Mouse (Mus musculus) lung, adult 2 months (tissue): ENCODE measurements around the gene Zscan20. TPM values are rescaled to one million over a fixed set of nuclear protein-coding genes. Genes with fewer than 3 reads are reported as not detected.
"Not testable (repeated sequence)": the region's sequence is repeated elsewhere in the genome, so short reads cannot be mapped to it uniquely, and the experiment has no call there.

Experiments used
- DNase-seq: peaks from one replicate; pipeline ENCODE4 v3.0.0; 2022
- H3K4me1 ChIP-seq: fragments of 200-500 bp; 2 replicates; pipeline ENCODE4 v1.6.1; 2011; ENCODE audit warnings: low read length; ENCODE audit not compliant: control insufficient read depth, insufficient read depth
- H3K4me3 ChIP-seq: fragments of 200-500 bp; replicated peaks from 2 replicates; pipeline ENCODE3; 2011; ENCODE audit warnings: low read depth, mild to moderate bottlenecking, control low read depth, low read length; ENCODE audit errors: extremely low read depth
- CTCF ChIP-seq: fragments of 200-500 bp; IDR thresholded peaks from 2 replicates; pipeline ENCODE4 v1.5.1; 2011; ENCODE audit warnings: mild to moderate bottlenecking, low read length, control low read depth; ENCODE audit not compliant: insufficient read depth
- POLR2A ChIP-seq: fragments of 200-500 bp; IDR thresholded peaks from 2 replicates; pipeline ENCODE4 v1.6.1; 2011; ENCODE audit warnings: low read depth, mild to moderate bottlenecking, control low read depth, low read length, borderline replicate concordance; ENCODE audit errors: extremely low read depth
- WGBS: fragments of 180-500 bp; shearing (Covaris S2); methylation state at CpG from one replicate; pipeline ENCODE4 v1.1.7; 2018; 5-methylcytosine and 5-hydroxymethylcytosine counted together
- polyA plus RNA-seq: library from polyadenylated mRNA; depleted of rRNA; stranded (reverse); fragments of >200 nt; gene quantifications from 2 replicates; pipeline ENCODE4 v1.2.3, GENCODE M21; 2012

Zscan20 gene
- polyA plus RNA-seq, 1 experiment, result 2.5 TPM

DNA sequence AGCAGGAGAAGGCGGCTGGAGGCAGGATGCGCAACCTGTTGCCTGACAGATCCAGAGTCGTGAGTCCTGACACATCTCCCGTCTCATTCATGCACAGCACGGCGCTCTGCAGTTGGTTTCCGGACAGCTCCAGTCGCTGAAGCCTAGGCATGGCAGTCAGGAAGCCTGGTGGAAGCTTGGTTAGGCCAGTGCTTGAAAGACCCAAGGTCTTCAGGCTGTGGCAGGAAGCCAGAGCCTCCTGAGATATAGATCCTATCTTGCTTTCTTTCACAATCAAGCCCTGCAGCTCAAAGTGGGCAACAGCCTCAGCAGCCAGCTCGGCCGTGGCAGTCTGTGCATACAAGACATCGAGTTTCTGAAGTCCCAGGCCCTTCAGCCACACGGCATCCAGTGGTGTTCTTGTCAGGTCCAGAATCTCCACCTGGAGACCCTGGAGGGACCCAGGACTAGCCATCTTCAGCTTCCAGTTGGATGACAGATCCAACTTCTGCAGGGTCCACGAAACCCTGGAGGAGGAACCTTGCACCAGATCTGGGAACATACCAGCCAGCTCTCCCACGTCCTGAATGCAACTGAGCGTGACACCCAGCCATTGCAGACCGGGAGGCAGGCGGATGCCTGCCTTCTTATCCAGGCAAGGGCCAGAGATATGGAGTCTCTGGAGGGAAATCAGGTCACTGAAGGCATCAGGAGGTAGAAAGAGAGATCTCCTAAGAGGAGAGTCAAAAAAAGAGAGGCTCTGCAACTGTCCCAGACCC is 7.6 kb upstream of the Zscan20 start:
- Histone ChIP-seq H3K4me1 (0 out of 2 replicates have a peak, but pooled peaks cover 2% of the 10 kb centered on the region), H3K4me3 (no peak overlapping the region)
- WGBS, result 45% methylated on average over 17 of the region's 17 CpGs
- no peak for DNase-seq
- TF ChIP-seq POLR2A, result no peak
- no peak for TF ChIP-seq CTCF

GRCm38 (mm10) chr4:128615761-128616160 is 5.9 kb upstream of the Zscan20 start:
- WGBS, result 81% methylated on average over 14 of the region's 14 CpGs
- no peak for TF ChIP-seq POLR2A
- no peak for TF ChIP-seq CTCF
- DNase-seq, result no peak
- no peak overlapping the region for H3K4me3 ChIP-seq
- 0 out of 2 replicates have a peak, but pooled peaks cover 2% of the 10 kb centered on the region for H3K4me1 ChIP-seq

DNA sequence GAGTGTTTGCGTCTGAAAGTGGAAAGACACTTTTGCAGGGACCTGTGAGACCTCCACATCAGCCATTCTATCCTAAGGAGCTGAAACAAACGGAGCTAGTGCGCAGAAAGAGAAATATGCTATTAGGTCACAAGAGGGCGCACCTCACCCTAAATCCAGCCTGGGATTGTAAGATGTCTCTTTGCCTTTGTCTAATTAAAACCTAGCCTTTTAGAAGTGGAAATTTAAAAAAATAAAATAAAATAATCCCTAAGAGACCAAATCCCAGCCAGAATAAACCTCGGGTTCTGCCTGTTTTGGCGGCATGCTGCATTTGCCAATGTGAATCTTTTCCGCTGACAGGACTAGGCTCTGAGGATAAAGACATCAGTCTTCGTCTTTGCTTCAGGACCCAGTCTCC is 3.4 kb upstream of the Zscan20 start:
- no peak for TF ChIP-seq POLR2A
- TF ChIP-seq CTCF, result peak; percentile 58
- H3K4me3 ChIP-seq, result no peak overlapping the region
- WGBS, result 21% methylated on average over 8 of the region's 8 CpGs
- peaks cover 2% of the 10 kb centered on the region; the same call in 1 of the 2 replicates for H3K4me1 ChIP-seq
- peak; percentile 20 for DNase-seq

DNA sequence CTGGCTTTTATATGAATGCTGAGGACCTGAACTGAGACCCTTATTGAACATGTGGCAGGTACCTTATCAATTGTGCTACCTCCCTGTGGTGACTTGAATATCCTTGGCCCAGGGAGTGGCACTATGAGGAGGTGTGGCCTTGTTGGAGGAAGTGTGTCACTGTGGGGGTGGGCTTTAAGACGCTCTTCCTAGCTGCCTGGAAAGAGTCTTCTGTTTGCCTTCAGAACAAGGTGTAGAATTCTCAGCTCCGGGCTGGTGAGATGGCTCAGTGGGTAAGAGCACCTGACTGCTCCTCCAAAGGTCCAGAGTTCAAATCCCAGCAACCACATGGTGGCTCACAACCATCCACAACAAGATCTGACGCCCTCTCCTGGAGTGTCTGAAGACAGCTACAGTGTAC is 1.8 kb upstream of the Zscan20 start:
- WGBS, result 78% methylated on average over 3 of the region's 3 CpGs
- DNase-seq, H3K4me3 ChIP-seq, H3K4me1 ChIP-seq: not testable (repeated sequence)

DNA sequence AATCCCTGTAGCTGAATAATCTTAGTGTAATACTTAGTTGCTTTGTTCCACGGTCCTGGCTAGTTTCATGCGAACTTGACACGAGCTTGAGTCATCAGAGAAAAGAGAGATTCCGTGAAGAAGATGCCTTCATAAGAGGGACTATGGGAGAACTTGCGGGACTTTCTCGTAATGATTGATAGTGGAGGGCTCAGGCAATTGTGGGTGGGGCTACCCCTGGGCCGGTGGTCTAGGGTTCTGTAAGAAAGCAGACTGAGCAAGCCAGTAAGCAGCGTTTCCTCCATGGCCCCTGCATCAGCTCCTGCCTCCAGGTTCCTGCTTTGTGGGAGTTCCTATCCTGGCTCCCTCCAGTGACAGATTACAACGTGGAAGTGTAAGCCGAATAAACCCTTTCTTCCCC is 808 bp upstream of the Zscan20 start:
- TF ChIP-seq CTCF (no peak), POLR2A (no peak)
- peak; percentile 18 for DNase-seq
- no peak overlapping the region for H3K4me3 ChIP-seq

GRCm38 (mm10) chr4:128609276-128609924 is 498 bp downstream of the Zscan20 start:
- peak; percentile 9 for DNase-seq
- 5% methylated on average over 27 of the region's 27 CpGs for WGBS
- TF ChIP-seq POLR2A, result no peak
- no peak for TF ChIP-seq CTCF
- no peaks in the 10 kb centered on the region; the same call in 1 of the 2 replicates for H3K4me1 ChIP-seq
- peak overlapping the region; percentile 93 for H3K4me3 ChIP-seq

More for the DNA sequence above, 808 bp upstream of the Zscan20 start:
- no peaks in the 10 kb centered on the region; the same call in 1 of the 2 replicates for H3K4me1 ChIP-seq
- 24% methylated on average over 10 of the region's 10 CpGs for WGBS

GRCm38 (mm10) chr4:128607661-128608060 is 2.2 kb downstream of the Zscan20 start:
- TF ChIP-seq POLR2A, result no peak
- no peak for TF ChIP-seq CTCF
- Histone ChIP-seq H3K4me3 (no peak overlapping the region), H3K4me1 (no peaks in the 10 kb centered on the region; the same call in 1 of the 2 replicates)
- DNase-seq, result no peak
- 72% methylated on average over 11 of the region's 11 CpGs for WGBS

DNA sequence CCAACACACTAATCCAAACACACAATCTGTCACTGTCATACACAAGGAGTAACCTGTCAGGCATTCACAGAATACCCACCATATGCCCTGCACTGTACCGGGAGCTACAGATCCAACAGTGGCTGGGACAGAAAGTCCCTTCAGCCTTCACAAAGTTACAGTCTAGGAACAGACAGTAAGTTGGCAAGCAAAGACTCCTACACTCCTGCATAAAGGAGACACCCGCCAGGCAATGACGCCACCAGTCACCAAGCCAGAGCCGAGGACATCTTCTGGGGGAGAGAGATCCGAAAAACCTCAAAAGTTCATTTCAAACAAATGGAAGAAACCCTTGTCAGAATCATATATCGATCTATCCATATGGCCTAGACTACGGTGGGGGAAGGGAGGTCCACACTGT is 3.3 kb downstream of the Zscan20 start:
- no peak for DNase-seq
- no peak overlapping the region for H3K4me3 ChIP-seq
- 93% methylated on average over 7 of the region's 7 CpGs for WGBS
- H3K4me1 ChIP-seq, result no peaks in the 10 kb centered on the region; the same call in 1 of the 2 replicates
- TF ChIP-seq CTCF (no peak), POLR2A (no peak)

- no peak for DNase-seq
- no peaks in the 10 kb centered on the region for H3K4me1 ChIP-seq
- no peak overlapping the region for H3K4me3 ChIP-seq
- no peak for TF ChIP-seq POLR2A
- TF ChIP-seq CTCF, result no peak
- 75% methylated on average over 12 of the region's 12 CpGs for WGBS
These were observed 11.9 kb downstream of the Zscan20 start for GRCm38 (mm10) chr4:128597801-128598560.
